ENCODE assay signal across 25 mouse cellular contexts in the genomic region with DNA sequence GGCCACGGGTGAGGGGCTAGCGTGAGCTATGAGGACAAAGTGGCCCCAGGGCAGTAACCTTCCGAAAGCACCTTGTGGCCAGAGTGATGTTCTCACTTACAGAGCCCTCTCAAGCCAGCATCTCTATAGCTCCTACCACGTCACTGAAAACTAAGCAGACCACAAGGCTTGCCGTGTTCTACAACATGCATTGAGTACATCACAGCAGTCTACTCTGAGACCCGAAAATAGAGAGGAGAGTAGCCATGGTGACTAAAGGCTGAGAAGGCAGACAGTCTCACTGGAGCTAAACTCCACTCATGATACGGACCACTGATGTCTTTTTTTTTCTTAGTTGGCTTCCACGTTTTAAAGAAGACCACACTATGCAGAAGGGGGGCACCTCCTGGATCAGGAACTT. TPM values are rescaled to one million over a fixed set of nuclear protein-coding genes. Genes with fewer than 3 reads are reported as not detected.
A peak's percentile ranks its signal among the peaks of the same experiment; 100 is the strongest.
DNase-seq lines count a peak whose midpoint lies in the region; ATAC-seq and TF ChIP-seq lines count a peak whose summit lies in the region.
"Had no signal": no experiment of that assay in that cellular context is flagged by ENCODE, and none has a peak within 500 bp of the region (broad histone marks: within the 10 kb centered on the region; RNA-seq: fewer than 3 reads in every experiment).

No protein-coding gene starts in this region.

- no peaks in the 10 kb centered on the region for H3K4me1 ChIP-seq in forebrain, postnatal 0 days (ENCODE audit: insufficient read depth)
- H3K4me1 ChIP-seq in forebrain, embryonic 14.5 days (ENCODE audit: control insufficient read depth, insufficient read depth, low read length), result no peaks in the 10 kb centered on the region
- peaks cover 19% of the 10 kb centered on the region for H3K4me1 ChIP-seq in limb, embryonic 15.5 days
- H3K4me1 ChIP-seq in limb, embryonic 10.5 days, result peaks cover 11% of the 10 kb centered on the region; the same call in 1 of the 2 replicates
- H3K4me1 ChIP-seq in midbrain, embryonic 10.5 days, result no peaks in the 10 kb centered on the region

- H3K4me2 ChIP-seq in forebrain, postnatal 0 days (ENCODE audit: low read depth), result no peak overlapping the region
- no peak overlapping the region for H3K4me2 ChIP-seq in forebrain, embryonic 14.5 days (ENCODE audit: low read length)
- no peak overlapping the region for H3K4me2 ChIP-seq in limb, embryonic 15.5 days

- H3K27me3 ChIP-seq in forebrain, postnatal 0 days (ENCODE audit: insufficient read depth, low read length), result no peaks in the 10 kb centered on the region
- no peaks in the 10 kb centered on the region for H3K27me3 ChIP-seq in forebrain, embryonic 14.5 days (replicated peaks; ENCODE audit: control insufficient read depth, insufficient read depth, low read length)
- H3K27me3 ChIP-seq in limb, embryonic 15.5 days, result no peaks in the 10 kb centered on the region
- H3K27me3 ChIP-seq in limb, embryonic 10.5 days (ENCODE audit: low read depth, poor library complexity, severe bottlenecking), result no peaks in the 10 kb centered on the region
- no peaks in the 10 kb centered on the region for H3K27me3 ChIP-seq in midbrain, embryonic 10.5 days (ENCODE audit: low read depth, poor library complexity, severe bottlenecking)
- H3K27me3 ChIP-seq: Patski had no signal

- no peaks in the 10 kb centered on the region for H3K9me3 ChIP-seq in forebrain, postnatal 0 days (ENCODE audit: low read length)
- no peaks in the 10 kb centered on the region for H3K9me3 ChIP-seq in forebrain, embryonic 14.5 days (replicated peaks; ENCODE audit: control insufficient read depth, low read length)
- H3K9me3 ChIP-seq in limb, embryonic 15.5 days, result no peaks in the 10 kb centered on the region
- H3K9me3 ChIP-seq in limb, embryonic 10.5 days (replicated peaks), result no peaks in the 10 kb centered on the region
- H3K9me3 ChIP-seq in midbrain, embryonic 10.5 days (replicated peaks), result no peaks in the 10 kb centered on the region

- H3K9ac ChIP-seq in forebrain, postnatal 0 days, result no peak overlapping the region
- no peak overlapping the region for H3K9ac ChIP-seq in forebrain, embryonic 14.5 days (ENCODE audit: low read length)
- no peak overlapping the region for H3K9ac ChIP-seq in limb, embryonic 15.5 days

- no peak overlapping the region for H3K4me3 ChIP-seq in forebrain, postnatal 0 days (ENCODE audit: low read depth, low read length)
- H3K4me3 ChIP-seq in forebrain, embryonic 14.5 days (ENCODE audit: low read depth, low read length), result no peak overlapping the region
- no peak overlapping the region for H3K4me3 ChIP-seq in limb, embryonic 15.5 days
- H3K4me3 ChIP-seq in limb, embryonic 10.5 days, result no peak overlapping the region
- no peak overlapping the region for H3K4me3 ChIP-seq in midbrain, embryonic 10.5 days

- 83% methylated on average over 8 of the region's 8 CpGs for WGBS in forebrain, postnatal 0 days
- 84% methylated on average over 8 of the region's 8 CpGs for WGBS in forebrain, embryonic 14.5 days
- WGBS in limb, embryonic 15.5 days, result 77% methylated on average over 8 of the region's 8 CpGs
- WGBS in limb, embryonic 10.5 days, result 87% methylated on average over 8 of the region's 8 CpGs
- WGBS in midbrain, embryonic 10.5 days, result 87% methylated on average over 8 of the region's 8 CpGs

- H3K27ac ChIP-seq in forebrain, postnatal 0 days (ENCODE audit: low read depth, low read length), result no peak overlapping the region
- H3K27ac ChIP-seq in forebrain, embryonic 14.5 days (ENCODE audit: low read depth, low read length), result no peak overlapping the region
- H3K27ac ChIP-seq in limb, embryonic 15.5 days, result peak overlapping the region; percentile 55; the same call in 1 of the 2 replicates
- H3K27ac ChIP-seq in limb, embryonic 10.5 days, result no peak overlapping the region
- H3K27ac ChIP-seq in midbrain, embryonic 10.5 days (replicated peaks), result no peak overlapping the region

- DNase-seq in forebrain, postnatal 0 days, result no peak
- DNase-seq in forebrain, embryonic 14.5 days (ENCODE audit: low spot score), result no peak
- no peak for DNase-seq in limb, embryonic 10.5 days (ENCODE audit: low spot score)
- DNase-seq in natural killer cell, adult 2 months (ENCODE audit: low spot score in 2 of 2), result peak; percentile 72 to 89
- no peak for DNase-seq in adrenal gland, adult 8-10 months
- DNase-seq in midbrain, embryonic 10.5 days (ENCODE audit: low spot score), result no peak
- DNase-seq: adrenal gland, adult 2 months; adrenal gland, postnatal 10 days; adrenal gland, postnatal 14 days; adrenal gland, postnatal 25 days; adrenal gland, postnatal 36 days; B cell, adult 2 months; cerebellum, adult 11 months; cerebellum, adult 11-12 months; cerebellum, adult 18-20 months had no signal

- no peaks in the 10 kb centered on the region for H3K36me3 ChIP-seq in forebrain, postnatal 0 days (ENCODE audit: insufficient read depth)
- H3K36me3 ChIP-seq in forebrain, embryonic 14.5 days (ENCODE audit: control insufficient read depth, insufficient read depth, low read length), result no peaks in the 10 kb centered on the region
- 0 out of 2 replicates have a peak, but pooled peaks cover 5% of the 10 kb centered on the region for H3K36me3 ChIP-seq in limb, embryonic 15.5 days
- H3K36me3 ChIP-seq in limb, embryonic 10.5 days, result no peaks in the 10 kb centered on the region
- H3K36me3 ChIP-seq in midbrain, embryonic 10.5 days, result no peaks in the 10 kb centered on the region
- H3K36me3 ChIP-seq: G1E had no signal

- ATAC-seq in forebrain, postnatal 0 days, result peak; percentile 63
- no peak for ATAC-seq in forebrain, embryonic 14.5 days
- ATAC-seq in limb, embryonic 15.5 days (ENCODE audit: insufficient number of reproducible peaks, low FRiP score, low TSS enrichment, low read depth), result no peak
- ATAC-seq in monocyte, adult 5-6 weeks (replicated peaks; ENCODE audit: insufficient number of reproducible peaks, low FRiP score, low TSS enrichment, poor library complexity, severe bottlenecking), result 0 out of 2 replicates have a peak, but pooled peaks have one; percentile 52
- ATAC-seq: activated CD4-positive, CD25-positive, alpha-beta regulatory T cell, adult 4 months; CD4-positive, CD25-positive, alpha-beta regulatory T cell, adult 4 months; Patski had no signal

- TF ChIP-seq CTCF in forebrain, postnatal 0 days (IDR thresholded peaks at IDR 0.05; ENCODE audit: low read depth), result no peak

RNA-seq across cellular contexts. Expression of gene Adamts14, which starts 9.6 kb away (rescaled TPM):
- total RNA-seq in forebrain, postnatal 0 days (2014; rRNA removed), result 0.54 and 1.0 TPM in 2 replicates
- polyA plus RNA-seq in forebrain, postnatal 0 days (2015; fragmentation: Nextera tagmentation; extraction: Ambion mirVana), result 0.18 and 0.22 TPM in 2 replicates
- 0.13 and 0.17 TPM in 2 replicates for polyA plus RNA-seq in forebrain, embryonic 14.5 days (2014; fragmentation: Nextera tagmentation; extraction: Ambion mirVana)
- polyA plus RNA-seq in limb, embryonic 15.5 days (2015; fragmentation: Nextera tagmentation; extraction: Ambion mirVana), result 4.9 and 6.9 TPM in 2 replicates
- polyA plus RNA-seq in limb, embryonic 10.5 days (2016; fragmentation: Nextera tagmentation; extraction: Ambion mirVana), result 0.46 and 0.48 TPM in 2 replicates
- total RNA-seq in monocyte, adult 5-6 weeks (2017), result 25.6 to 108 TPM (median 30.9 TPM) in 3 replicates
- total RNA-seq in adrenal gland, adult 8-10 months (2022), result 1 to 10 TPM; 1.7 to 3.9 (median 1.9) TPM
- polyA plus RNA-seq in midbrain, embryonic 10.5 days (2016; fragmentation: Nextera tagmentation; extraction: Ambion mirVana), result 0.33 and 0.34 TPM in 2 replicates
- total RNA-seq: G1E, MEL had no signal
- polyA plus RNA-seq: activated CD4-positive, CD25-positive, alpha-beta regulatory T cell, adult 4 months; G1E had no signal

RNA-seq across cellular contexts. Expression of gene Prf1, which starts 34.0 kb away (rescaled TPM):
- not detected in 2 replicates for total RNA-seq in forebrain, postnatal 0 days (2014; rRNA removed)
- polyA plus RNA-seq in forebrain, postnatal 0 days (2015; fragmentation: Nextera tagmentation; extraction: Ambion mirVana), result not detected in 2 replicates
- polyA plus RNA-seq in forebrain, embryonic 14.5 days (2014; fragmentation: Nextera tagmentation; extraction: Ambion mirVana), result not detected in 2 replicates
- polyA plus RNA-seq in limb, embryonic 15.5 days (2015; fragmentation: Nextera tagmentation; extraction: Ambion mirVana), result 0.09 TPM in 1 of 2 replicates, not detected in the other
- not detected in 2 replicates for polyA plus RNA-seq in limb, embryonic 10.5 days (2016; fragmentation: Nextera tagmentation; extraction: Ambion mirVana)
- total RNA-seq in monocyte, adult 5-6 weeks (2017), result 250 to 831 TPM (median 313 TPM) in 3 replicates
- total RNA-seq in adrenal gland, adult 8-10 months (2022), result under 1 TPM; 0.21 to 0.61 (median 0.31) TPM
- polyA plus RNA-seq in midbrain, embryonic 10.5 days (2016; fragmentation: Nextera tagmentation; extraction: Ambion mirVana), result not detected in 2 replicates
- total RNA-seq: ES-E14, MEL had no signal
- polyA plus RNA-seq: brain, embryonic 14.5 days; C2C12; G1E; Patski had no signal

Comparison
In these comparisons a context has a peak if more than half of its experiments do, and no peak if none do; other contexts are left out.
1. ATAC-seq: peak in forebrain, postnatal 0 days (single experiment) and monocyte, adult 5-6 weeks (single experiment); none in forebrain, embryonic 14.5 days (single experiment) and limb, embryonic 15.5 days (single experiment).
2. DNase-seq: peak in natural killer cell, adult 2 months (2 of 2); none in forebrain, postnatal 0 days (single experiment), forebrain, embryonic 14.5 days (single experiment), limb, embryonic 10.5 days (single experiment), adrenal gland, adult 8-10 months (single experiment) and midbrain, embryonic 10.5 days (single experiment).